Mouse (Mus musculus) stomach, adult 2 months (tissue): ENCODE measurements around the gene Lrp2bp. TPM values are rescaled to one million over a fixed set of nuclear protein-coding genes. Genes with fewer than 3 reads are reported as not detected.

ENCODE experiments used
- polyA plus RNA-seq: library from polyadenylated mRNA; depleted of rRNA; stranded (reverse); fragments of >200 nt; gene quantifications from 2 replicates; pipeline ENCODE4 v1.2.3, GENCODE M21; 2012; rRNA removed

Gene Lrp2bp
- 0.02 TPM in 1 of 2 replicates, not detected in the other for polyA plus RNA-seq

DNA sequence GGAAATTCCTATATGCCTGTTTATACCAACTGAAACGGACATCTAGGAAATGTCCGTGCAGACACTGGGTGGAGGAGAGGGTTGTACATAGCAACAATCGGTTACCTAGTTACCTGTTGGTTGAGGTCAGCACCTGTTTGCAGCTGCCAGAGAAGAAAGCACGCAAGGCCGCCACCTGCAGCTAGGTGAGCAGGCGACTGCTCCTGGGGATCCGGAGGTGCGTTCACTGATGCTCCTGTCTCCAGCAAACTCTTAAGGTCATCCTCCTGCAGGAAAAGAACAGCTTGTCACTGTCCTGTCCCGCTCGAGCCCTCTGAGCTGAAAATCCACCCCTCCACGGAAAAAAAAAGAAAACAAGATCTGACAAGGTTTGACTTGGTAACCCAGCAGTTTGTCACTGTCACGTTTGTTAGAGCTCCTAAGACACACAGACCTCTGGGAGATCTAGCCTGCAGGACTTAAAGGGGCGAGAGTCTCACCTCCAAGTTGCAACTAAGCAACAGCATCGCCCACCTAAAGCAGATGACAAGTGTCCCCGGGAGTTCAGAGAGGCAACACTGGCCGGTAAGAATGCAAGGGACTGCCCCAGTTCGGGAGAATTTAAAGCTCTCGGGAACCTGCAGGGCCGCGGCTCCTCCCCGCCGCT is at the start of gene Lrp2bp:
Lrp2bp (plus strand) TSS at position 166 of the 646 bp plus-strand sequence.

DNA sequence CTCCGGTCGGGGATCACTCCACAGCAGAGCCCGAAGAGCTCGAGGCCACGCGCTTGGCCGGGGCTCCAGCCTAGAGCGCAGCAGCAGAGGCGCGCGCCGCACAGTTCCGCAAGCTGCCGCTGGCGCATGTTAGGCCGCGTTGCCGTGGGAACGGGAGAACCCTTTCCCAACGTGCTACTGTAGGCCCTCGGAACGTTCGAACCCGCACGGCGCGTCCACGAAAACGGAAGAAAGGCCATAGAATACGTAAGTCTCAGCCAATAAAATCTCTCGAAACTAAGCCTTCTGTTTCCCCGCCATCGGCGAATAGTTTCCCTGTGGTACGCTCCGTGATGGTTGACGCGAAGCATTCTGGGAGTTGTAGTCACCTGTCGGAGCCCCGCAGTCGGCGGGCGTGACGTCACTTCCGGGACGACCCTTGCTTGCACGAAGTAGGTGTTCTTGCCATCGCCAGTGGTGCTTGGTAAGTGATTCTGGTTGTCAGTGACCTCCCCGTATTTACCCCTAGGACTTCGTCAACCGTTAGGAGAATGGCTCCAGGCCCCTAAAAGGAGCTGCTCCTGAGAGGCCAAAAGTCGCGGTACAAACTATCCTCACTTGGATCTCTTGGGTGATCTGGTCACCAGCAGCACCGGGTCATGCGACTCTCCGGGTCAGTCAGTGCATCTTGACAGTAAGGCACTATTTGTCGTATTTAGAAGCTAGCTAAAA is 23.8 kb upstream of the Lrp2bp start, which contains the start of the genes 1700029J07Rik and Ufsp2:
1700029J07Rik (minus strand) TSS at position 127 of the 711 bp plus-strand sequence.
Ufsp2 (plus strand) TSS at position 403 of the 711 bp plus-strand sequence.

GRCm38 (mm10) chr8:46005596-46005995 is 6.5 kb downstream of the Lrp2bp start, which contains the start of gene Ankrd37:
Gene Ankrd37, minus strand, starts transcription at chr8:46005707.

Other genes with a start within 250 kb of the Lrp2bp start
- gene Pdlim3, start 113.8 kb upstream of the Lrp2bp start, polyA plus RNA-seq = 85.4 and 87.6 TPM in 2 replicates
- not detected in 2 replicates for gene Ccdc110, start 64.7 kb upstream of the Lrp2bp start, polyA plus RNA-seq
- 0.11 and 0.12 TPM in 2 replicates for gene 1700029J07Rik, start 24.1 kb upstream of the Lrp2bp start, polyA plus RNA-seq
- 2.2 and 3.8 TPM in 2 replicates for gene Ufsp2, start 23.8 kb upstream of the Lrp2bp start, polyA plus RNA-seq
- gene Ankrd37, start 6.4 kb downstream of the Lrp2bp start, polyA plus RNA-seq = 1.5 and 1.9 TPM in 2 replicates
- 0.29 and 0.32 TPM in 2 replicates for gene Cfap97, start 152.5 kb downstream of the Lrp2bp start, polyA plus RNA-seq
- 0.45 and 1.1 TPM in 2 replicates for gene Snx25, start 152.9 kb downstream of the Lrp2bp start, polyA plus RNA-seq
- gene Slc25a4, start 212.0 kb downstream of the Lrp2bp start, polyA plus RNA-seq = 121 and 199 TPM in 2 replicates